Mouse (Mus musculus) c-Kit-positive CD71-positive TER-119-negative erythroid progenitor cells, embryonic 14.5 days (primary cell): ENCODE data around the gene Ddx21.

Source experiments
- DNase-seq: peaks from one replicate; pipeline ENCODE4 v3.0.0-alpha.2; 2013; ENCODE audit warnings: low read depth

Ddx21 gene

DNA sequence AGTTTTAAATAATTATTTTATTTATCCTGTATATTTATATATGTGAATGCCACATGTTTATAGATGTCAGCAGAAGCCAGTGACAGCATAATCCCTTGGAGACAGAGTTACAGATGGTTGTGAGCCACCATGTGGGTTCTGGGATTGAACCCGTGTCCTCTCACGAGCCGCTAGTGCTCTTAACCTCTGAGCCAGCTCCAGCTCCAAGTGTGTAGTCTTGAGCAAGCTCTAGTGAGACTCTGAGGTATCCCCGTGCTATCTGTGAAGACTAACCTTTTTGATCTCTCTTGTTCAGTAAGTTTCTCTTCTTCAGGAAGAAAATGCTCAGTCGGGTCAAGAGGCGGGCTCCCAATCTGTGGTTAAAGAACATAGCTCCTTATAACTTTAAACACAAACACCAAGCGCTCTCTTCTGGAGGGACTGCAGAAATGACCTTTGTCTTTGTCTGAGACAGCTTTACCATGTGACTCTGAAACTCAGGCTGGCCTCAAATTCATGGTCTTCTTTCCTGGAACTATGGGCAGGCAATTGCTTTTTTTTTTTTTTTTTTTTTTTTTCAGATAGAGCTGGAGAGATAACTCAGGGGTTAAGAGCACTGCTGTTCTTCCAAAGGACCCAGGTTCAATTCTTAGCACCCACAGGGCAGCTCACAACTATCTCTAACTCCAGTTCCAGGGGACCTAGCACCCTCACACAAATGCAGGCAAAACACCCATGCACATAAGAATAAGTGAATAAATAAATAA, 31.8 kb downstream of the Ddx21 start:
- DNase-seq: no peak

DNA sequence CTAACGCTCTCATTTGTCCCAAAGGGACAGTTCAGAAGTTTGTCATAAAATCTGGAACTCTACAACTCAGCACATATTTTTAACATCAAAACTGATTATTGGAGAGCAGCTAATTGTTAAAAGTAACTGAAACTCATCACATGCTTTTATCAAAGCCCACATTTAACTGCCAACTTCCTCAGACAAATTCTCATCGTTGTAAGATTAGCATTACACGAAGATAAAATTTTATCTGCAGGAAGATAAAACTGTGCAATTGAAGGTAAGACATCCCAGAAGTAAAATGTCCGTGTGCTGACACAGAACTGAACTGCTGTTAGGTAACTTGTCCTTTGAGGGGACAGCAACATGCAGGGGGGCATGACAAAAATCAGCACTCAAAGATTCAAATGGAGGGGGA, 33.2 kb downstream of the Ddx21 start:
- DNase-seq: no peak

DNA sequence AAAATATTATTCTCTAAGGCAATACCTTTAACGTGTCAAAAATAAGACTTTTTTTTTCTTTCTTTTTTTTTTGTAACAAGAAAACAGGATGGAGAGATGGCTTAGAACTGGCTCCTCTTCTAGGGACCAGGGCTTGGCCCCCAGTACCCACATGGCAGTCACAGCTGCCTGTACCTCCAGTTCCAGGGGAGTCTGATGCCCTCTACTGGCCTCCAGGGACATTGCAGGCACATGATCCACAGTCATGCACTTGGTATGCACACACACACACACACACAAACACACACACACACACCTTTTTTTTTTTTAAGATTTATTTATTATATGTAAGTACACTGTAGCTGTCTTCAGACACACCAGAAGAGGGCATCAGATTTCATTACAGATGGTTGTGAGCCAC, 44.3 kb downstream of the Ddx21 start:
- DNase-seq: no peak

DNA sequence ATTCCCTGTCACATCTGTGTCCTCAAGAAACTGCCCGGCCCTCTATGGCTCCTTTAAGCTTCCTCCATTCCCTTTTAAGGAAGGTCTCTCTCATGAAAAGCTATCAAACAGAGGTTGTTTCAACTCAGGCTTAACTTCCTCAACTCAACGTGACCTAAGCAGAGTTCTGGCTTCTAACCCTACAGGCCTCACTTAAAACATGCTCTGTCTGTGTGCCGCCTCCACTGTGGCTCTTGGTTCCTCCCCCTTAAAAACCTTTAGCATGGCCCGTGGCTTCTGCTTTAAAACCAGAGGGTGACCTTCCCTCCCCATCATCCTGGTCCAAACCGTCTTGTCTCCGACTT, 45.6 kb downstream of the Ddx21 start:
- DNase-seq: no peak

DNA sequence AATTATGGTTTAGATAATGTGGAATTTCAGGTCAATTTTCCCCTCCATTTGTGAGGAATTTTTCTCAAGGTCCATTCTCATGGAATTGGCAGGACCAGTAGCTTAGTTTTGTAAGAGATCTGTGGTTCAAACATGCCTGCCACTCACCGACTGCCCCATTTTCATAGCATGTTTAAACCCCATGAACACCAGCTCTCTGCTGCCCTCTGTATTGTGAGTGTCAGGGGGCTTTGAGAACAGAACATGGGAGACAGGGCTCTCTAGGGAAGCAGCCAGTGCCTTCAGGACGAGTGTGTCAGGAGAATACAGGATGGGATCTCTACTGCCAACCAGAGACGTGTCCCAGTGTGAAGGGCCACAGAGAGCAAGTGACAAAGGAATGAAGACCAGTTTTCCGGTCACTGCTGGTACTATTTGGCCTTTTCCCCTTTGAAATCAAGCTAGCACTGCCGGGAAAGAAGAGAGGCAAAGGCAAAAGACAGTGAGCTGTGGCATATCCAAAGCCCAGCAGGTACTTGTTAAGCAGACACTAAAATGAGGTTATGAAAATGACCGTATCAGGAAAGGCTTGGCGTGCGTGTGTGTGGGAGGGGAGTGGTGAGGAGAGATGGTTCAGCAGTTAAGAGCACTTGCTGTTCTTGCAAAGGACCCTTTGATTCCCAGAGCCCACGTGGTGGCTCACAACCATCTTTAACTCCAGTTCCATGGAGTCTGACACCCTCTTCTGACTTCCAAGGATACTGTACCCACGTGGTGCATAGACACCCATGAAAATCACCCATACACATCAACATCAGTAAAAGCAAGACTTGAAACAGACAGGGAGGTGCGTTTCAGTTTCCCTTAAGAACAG, 46.1 kb downstream of the Ddx21 start:
- no peak for DNase-seq

DNA sequence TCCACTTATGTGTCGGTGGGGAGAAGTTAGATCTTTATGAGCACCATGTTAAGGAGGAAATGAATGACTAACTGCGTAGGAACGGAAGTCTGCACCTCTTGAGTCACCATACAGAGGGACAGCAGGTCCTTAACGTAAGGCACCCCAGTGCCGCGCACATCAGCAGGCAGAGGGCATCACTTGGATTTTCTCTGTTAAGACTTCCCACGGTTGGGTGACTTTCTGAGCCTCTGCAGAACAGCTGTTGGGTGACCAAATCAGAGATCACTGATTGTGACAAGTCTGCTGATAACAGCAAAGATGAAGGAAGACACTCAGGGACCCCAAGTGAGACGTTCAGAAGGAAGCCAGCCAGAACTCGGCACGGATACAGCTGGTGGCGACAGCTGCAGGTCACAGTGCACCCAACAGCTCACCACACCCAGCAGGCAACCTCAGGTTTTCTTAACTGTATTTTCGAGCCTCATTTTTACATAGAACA, 48.4 kb downstream of the Ddx21 start:
- no peak for DNase-seq

DNA sequence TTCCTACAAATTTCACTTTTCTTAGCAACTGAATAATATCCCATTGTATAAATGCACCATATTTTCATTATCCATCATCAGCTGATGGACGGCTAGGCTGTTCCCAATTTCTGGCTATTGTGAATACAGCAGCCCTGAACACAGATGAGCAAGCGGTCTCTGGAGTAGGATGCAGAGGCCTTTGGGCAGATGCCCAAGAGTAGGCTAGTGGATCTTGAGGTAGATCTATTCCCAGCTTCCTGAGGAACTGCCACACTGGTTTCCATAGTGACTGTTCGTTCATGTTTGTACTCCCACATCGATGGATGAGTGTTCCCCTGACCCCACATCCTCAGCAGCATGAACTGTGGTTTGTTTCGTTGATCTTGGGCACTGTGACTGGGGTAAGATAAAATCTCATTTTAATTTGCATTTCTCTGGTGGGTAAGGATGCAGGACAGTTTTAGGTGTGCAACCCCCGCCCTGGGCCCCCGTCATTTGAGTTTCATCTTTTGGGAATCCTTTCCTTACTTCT, 51.2 kb downstream of the Ddx21 start:
- no peak for DNase-seq

DNA sequence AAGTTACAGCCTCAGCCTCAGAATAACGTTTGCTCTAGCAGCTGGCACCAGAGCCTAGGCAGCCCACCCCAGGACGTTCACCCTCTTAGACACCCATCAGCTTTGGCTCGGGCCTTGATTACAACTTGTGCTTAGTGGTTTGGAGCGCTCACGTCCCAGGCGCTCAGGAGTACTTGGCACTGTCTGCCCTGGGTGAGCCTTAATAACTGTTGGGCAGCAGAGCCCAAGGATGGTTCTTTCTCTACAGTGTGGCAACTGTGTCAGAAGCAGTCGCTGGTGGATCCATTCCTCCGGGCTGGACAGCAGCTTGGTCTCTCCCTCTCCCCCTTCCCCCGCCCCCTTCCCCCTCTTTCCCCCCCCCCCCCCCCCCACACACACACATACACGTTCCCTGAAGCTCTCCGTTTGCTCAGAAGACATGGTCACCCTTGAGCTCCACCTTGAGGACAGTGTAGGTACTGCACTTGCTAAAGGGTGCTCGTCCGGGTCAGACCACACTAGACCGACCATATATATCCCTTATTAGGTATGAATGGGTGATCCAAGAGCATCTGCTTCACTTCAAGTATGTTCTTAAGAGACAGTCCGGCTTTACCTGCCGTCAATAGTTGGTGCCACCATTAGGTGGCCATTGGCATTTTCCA, 52.4 kb downstream of the Ddx21 start:
- peak; percentile 83 for DNase-seq

DNA sequence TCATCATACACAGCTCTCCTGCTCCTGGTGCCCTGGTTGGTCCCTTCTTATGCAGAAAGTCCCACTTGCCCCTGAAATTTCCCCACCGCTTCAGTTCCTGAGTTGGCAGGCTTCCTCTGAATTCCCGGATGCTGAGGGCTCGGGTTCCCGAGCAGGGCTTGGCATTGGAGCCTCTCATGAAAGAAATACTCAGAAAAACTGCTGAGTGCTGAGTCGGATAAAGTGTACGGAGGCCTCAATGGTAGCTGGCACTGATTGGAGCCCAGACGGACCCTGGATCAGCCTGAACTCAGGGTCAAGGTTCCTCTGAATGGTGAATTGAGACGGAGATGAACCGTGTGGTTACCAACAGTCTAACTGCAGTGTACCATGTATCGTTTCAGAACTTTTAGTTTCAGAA, 55.6 kb downstream of the Ddx21 start:
- DNase-seq: no peak

DNA sequence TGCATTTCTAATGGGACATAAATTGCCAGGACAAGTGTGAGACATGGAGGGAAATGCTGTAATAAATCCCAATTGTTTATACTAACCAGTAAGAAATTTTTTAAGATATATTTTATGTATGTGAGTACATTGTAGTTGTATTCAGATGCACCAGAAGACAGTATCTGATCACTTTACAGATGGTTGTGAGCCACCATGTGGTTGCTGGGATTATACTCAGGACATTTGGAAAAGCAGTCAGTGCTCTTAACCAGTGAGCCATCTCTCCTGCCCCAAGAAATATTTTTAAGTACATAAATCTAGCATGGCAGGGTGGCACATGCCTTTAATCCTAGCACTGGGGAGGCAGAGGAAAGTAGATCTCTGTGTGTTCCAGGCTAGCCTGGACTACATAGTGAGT, 56.3 kb downstream of the Ddx21 start:
- no peak for DNase-seq

DNA sequence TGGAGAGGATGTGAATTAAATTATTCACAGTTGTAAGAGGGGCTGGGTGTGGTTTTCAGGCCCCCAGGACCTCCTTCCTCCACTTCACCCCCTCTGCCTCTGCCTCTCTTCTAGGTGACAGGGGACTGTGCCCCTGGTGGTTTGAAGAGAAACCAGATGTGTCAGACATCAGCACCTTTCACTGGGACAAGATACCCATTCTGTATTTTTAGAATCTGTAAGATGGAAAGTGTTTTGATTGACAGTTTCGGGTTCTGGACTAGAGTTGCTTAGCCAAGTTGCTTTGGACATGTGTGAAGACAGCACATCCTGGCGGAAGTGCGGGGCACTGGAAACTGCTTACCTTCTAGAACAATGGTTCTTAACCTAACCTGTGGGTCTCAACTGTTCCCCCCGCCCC, 57.8 kb downstream of the Ddx21 start:
- DNase-seq: no peak

DNA sequence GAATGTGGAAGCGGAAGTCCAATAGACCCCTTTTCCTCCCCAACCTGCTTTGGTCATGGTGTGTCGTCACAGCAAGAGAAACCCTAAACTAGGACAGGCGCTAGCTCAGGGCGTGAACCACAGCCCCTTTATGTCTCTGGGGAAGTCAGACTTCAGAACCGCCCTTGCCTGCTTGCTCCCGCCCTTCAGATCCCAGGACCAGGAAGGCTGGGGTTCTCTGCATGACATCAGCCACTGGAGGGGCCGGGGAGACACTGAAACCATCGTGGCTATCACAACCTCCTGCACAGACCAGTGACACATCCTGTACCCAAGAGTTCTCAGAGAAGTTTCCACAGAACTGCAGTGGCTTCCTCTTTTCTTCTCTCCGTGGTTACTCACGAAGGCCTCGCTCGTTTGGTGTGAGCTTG, 58.7 kb downstream of the Ddx21 start:
- no peak for DNase-seq

DNA sequence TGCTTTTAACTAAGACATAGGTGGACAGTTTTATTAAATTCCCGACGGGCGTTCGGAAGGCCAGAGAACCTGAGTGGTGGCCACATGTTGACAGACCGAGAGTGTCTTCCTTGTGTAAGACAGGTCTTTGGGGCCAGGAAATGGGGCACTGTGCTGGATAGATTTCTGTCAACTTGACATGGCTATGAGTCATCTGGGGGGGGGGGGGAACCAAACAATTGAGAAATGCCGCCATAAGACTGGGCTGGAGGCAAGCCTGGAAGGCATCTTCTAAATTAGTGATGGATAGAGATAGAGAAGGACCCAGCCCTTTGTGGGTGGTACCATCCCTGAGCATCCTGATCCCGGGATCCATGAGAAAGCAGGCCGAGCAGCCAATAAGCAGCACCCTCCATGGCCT, 59.2 kb downstream of the Ddx21 start:
- no peak for DNase-seq

DNA sequence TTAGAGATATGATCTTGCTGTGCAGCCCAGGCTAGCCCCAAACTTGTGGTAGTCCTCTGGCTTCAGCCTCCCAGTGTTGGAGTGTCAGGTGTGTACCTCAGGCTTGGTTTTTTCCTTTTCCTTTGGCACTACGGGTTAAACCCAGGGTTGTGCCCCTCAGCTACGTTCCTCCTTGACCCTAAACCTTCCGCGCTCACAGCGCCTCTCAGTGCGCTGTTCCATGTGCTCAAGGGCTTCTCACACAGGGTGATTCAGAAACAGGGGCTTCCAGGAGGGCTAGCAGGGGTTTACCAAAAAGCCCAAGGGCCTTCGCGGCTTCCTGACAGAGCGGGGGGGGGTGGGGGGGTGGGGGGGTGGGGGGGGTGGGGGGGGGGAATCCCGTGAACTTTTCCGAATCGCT, 59.6 kb downstream of the Ddx21 start:
- no peak for DNase-seq

DNA sequence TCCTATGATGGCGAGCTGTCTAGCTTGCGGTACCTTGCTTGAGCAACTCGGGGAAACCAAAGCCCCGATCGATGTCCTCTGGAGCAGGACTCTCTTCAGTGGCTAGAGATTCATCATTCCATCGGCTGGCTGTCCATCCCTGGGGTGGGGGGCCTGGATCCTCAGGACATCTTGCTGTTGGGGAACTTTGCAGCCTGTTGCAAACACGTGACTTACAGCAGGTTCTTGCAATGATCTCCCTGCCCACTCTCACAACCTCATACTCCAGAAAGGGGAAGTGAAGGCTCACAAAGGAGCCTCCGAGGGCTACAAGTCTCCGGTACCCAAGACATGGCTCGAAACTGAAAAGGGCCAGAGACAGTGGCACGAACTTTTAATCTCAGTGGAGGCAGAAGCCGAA, 60.6 kb downstream of the Ddx21 start:
- no peak for DNase-seq

DNA sequence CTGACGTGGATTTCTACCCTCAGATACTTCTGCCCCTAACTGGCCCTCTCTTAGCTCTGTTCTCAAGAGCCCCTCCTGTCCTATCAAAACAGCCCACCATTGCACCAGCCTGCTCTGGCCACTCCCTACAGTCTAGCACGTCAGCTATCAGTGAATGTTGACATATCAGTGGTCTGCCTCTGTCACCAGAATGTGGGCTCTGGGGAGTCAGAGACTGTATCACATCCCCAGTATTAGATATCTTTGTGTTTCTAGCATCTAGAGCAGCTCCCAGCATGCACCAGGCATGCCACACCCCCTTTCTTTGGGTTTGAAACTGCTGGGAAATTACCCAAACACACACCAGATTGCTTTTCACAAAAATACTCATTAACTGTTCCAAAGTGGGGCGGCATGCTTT, 61.3 kb downstream of the Ddx21 start:
- DNase-seq: peak; percentile 44

DNA sequence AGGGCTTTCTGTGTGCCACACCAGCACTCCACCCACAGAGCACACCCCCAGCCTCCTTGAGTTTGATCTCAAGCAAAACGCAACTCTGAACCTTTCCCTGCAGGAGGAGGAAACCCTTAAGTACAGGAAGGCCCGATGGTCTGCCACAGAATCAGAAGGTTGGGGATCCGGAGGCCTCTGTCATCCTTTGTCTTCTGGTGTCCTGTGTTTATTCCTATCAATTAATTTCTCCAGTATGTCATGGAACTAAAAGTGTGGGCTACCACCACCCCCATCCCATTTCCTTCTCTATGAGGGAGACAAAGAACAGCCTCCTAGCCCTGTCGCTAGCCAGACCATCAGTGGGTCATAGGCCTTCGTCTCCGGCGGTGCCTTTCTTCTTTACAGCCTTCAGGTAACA, 67.6 kb downstream of the Ddx21 start:
- no peak for DNase-seq

DNA sequence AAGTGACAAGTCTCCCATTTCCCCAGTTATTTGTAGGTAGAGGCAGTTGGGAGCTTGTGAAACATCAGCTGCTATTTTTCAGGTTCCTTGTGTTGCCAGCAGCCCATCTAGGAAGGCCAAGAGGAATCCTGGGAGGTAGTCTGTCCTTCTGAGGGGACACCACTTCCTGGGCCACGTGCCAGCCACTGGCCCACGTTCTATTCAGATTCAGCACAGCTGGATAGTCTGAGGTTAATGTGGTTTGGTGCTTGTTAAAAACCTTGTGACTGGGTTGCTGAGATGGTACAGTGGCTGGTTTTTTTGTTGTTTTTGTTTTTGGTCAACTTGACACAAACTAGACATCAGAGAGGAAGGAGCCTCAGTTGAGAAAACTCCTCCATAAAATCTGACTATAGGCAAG, 69.2 kb downstream of the Ddx21 start:
- DNase-seq: no peak
